Mouse (Mus musculus) ES-E14 (cell line): Measurements from ENCODE around the gene Ell3. TPM values are rescaled to one million over a fixed set of nuclear protein-coding genes. Genes with fewer than 3 reads are reported as not detected.
A peak's percentile ranks its signal among the peaks of the same experiment; 100 is the strongest.
"Not testable (repeated sequence)": the region's sequence is repeated elsewhere in the genome, so short reads cannot be mapped to it uniquely, and the experiment has no call there.

Source experiments
- DNase-seq: peaks from one replicate; pipeline ENCODE4 v3.0.0-alpha.2; 2013; ENCODE audit warnings: low read depth, low spot score
- H3K27ac ChIP-seq: 2 replicates; pipeline ENCODE4 v1.5.1; 2012; ENCODE audit warnings: low read depth, mild to moderate bottlenecking, low read length, moderate library complexity, mixed read lengths; ENCODE audit not compliant: poor library complexity, insufficient read depth, severe bottlenecking
- H3K36me3 ChIP-seq: 2 replicates; pipeline ENCODE4 v1.6.1; 2012; ENCODE audit warnings: mild to moderate bottlenecking, low read length, moderate library complexity, mixed read lengths; ENCODE audit not compliant: control insufficient read depth, poor library complexity, insufficient read depth, severe bottlenecking
- H3K4me1 ChIP-seq, 2 experiments: fragments of 150-350 bp in 1 of 2; sonication (generic) in 1 of 2; 2 replicates each; pipeline ENCODE4 v1.6.1; 2012; ENCODE audit warnings: low read length in 2 of 2, mild to moderate bottlenecking in 1 of 2, mixed read lengths in 1 of 2; ENCODE audit not compliant: control insufficient read depth in 2 of 2, insufficient read depth in 2 of 2, poor library complexity in 1 of 2
- H3K4me3 ChIP-seq, 2 experiments: fragments of 150-350 bp in 1 of 2; sonication (generic) in 1 of 2; 2 replicates each; pipeline ENCODE4 v1.5.1; 2012; ENCODE audit warnings: low read length in 2 of 2, low read depth in 1 of 2, mild to moderate bottlenecking in 1 of 2, mixed read lengths in 1 of 2; ENCODE audit not compliant: insufficient read depth in 1 of 2, poor library complexity in 1 of 2, severe bottlenecking in 1 of 2
- H3K9ac ChIP-seq: 2 replicates; pipeline ENCODE4 v1.6.1; 2012; ENCODE audit warnings: low read depth, mild to moderate bottlenecking, low read length, mixed read lengths; ENCODE audit not compliant: poor library complexity, insufficient read depth, severe bottlenecking
- H3K9me3 ChIP-seq: fragments of 150-350 bp; sonication (generic); 2 replicates; pipeline ENCODE4 v1.6.1; 2012; ENCODE audit warnings: low read depth, mild to moderate bottlenecking, low read length; ENCODE audit not compliant: control insufficient read depth, insufficient read depth
- CHD2 ChIP-seq: IDR thresholded peaks from 2 replicates; pipeline ENCODE4 v1.6.1; 2014; ENCODE audit warnings: mild to moderate bottlenecking, low read depth, low read length, inconsistent platforms
- HCFC1 ChIP-seq: IDR thresholded peaks from 2 replicates; pipeline ENCODE4 v1.6.1; 2012; ENCODE audit warnings: low read length, inconsistent platforms, borderline replicate concordance; ENCODE audit not compliant: insufficient read depth
- MAFK ChIP-seq: IDR thresholded peaks from 2 replicates; pipeline ENCODE4 v1.6.1; 2014; ENCODE audit warnings: mild to moderate bottlenecking, low read depth, low read length, inconsistent platforms; ENCODE audit not compliant: insufficient read depth
- ZC3H11A ChIP-seq: IDR thresholded peaks from 2 replicates; pipeline ENCODE4 v1.6.1; 2012; ENCODE audit warnings: low read depth, mild to moderate bottlenecking, inconsistent platforms, low read length, borderline replicate concordance
- ZNF384 ChIP-seq: IDR thresholded peaks from 2 replicates; pipeline ENCODE4 v1.6.1; 2012; ENCODE audit warnings: low read depth, low read length, inconsistent platforms
- in situ Hi-C, 2 experiments: fragments of 600-800 bp; cut with MboI; formaldehyde crosslinking; loops; one replicate each; pipeline ENCODE4 v1.15.1; 2025; ENCODE audit warnings: low sequenced_read_pairs in 2 of 2, inconsistent platforms in 1 of 2; ENCODE audit not compliant: unreplicated experiment in 2 of 2
- total RNA-seq: library from RNA; depleted of rRNA; stranded (reverse); fragments of 300-350 nt; gene quantifications from 2 replicates; pipeline ENCODE4 v1.2.3, GENCODE M21; 2012

Ell3 gene
- total RNA-seq, 1 experiment: 7.5 TPM

DNA sequence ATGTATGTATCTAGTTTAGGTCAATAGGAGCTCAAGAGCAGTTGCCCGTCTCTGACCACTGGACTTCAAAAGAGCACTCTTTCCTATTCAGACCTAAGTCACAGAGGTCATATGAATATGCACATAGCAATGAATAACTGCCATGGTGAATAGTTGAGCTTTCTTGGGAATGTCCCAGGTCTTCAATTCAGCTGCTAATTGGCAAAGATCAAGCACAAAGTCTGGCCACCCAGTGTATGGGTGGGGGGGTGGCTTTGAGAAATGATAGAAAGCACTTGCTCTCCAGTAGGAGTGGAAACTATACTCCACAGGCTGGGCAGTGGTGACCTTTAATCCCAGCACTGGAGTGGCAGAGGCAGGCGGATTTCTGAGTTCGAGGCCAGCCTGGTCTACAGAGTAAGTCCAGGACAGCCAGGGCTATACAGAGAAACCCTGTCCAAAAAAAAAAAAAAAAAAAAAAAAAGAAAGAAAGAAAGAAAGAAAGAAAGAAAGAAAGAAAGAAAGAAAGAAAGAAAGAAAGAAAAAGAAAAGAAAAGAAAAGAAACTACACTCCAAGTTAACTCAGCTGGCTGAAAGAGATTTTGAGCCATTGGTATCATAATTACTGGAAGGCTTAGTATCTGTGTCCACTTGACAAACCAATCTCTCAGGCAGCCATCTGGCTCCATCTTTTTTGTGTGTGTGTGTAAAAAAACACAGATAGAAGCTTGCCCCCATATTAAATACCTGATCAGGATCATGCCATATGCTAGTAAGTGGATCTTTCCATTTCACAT, 33.6 kb upstream of the Ell3 start:
- Histone ChIP-seq H3K4me1 (0 out of 4 replicates have a peak, but pooled peaks cover 0 to 2% of the 10 kb centered on the region in 2 experiments), H3K27ac (no peak overlapping the region), H3K4me3 (no peak overlapping the region), H3K36me3 (no peaks in the 10 kb centered on the region), H3K9me3 (no peaks in the 10 kb centered on the region), H3K9ac (no peak overlapping the region)
- no peak for TF ChIP-seq MAFK
- no peak for TF ChIP-seq ZNF384
- TF ChIP-seq ZC3H11A: no peak
- no peak for TF ChIP-seq HCFC1
- in situ Hi-C loops: no loop called here
- no peak for DNase-seq

DNA sequence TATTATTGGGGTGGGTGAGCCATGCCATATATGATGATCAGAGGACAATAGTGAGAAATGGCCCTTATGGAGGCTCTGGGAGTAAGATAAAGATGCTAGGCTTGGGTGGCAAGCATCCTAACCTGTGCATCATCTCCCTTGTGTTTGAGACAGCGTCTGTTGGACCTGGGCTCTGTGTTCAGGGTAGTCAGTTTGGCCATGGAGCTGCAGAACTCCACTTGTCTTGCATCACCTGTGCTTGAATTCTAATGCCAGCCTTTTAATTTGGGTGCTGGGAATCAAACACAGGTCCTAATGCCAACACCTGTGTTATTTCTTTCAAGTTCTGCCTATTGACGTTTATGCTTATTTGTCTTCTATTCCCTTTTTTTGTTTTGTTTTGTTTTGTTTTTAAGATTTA, 31.2 kb upstream of the Ell3 start:
- in situ Hi-C loops, H3K27ac ChIP-seq, DNase-seq, H3K36me3 ChIP-seq, H3K9ac ChIP-seq, H3K4me1 ChIP-seq, H3K4me3 ChIP-seq, H3K9me3 ChIP-seq: not testable (repeated sequence)

DNA sequence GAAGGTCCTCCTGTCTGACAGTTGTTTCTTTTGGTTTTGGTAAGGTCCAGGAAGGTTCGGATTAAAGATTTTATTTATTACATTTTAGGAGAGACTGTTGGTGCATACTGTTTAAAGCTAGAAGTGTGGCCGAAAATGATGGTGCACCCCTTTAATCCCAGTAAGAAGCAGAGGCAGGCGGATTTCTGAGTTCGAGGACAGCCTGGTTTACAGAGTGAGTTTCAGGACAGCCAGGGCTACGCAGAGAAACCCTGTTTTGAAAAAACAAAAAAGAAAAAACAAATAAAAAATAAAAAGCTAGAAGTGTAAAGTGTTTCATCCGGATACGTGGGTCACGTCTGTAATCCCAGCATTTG, 30.1 kb upstream of the Ell3 start:
- Histone ChIP-seq H3K9ac (no peak overlapping the region; the same call in 1 of the 2 replicates), H3K36me3 (peaks cover 2% of the 10 kb centered on the region), H3K4me1 (0 out of 4 replicates have a peak, but pooled peaks cover 0 to 2% of the 10 kb centered on the region in 2 experiments), H3K9me3 (no peaks in the 10 kb centered on the region), H3K4me3 (peak overlapping the region; percentile 63 to 90), H3K27ac (no peak overlapping the region)
- TF ChIP-seq ZNF384 (no peak), MAFK (no peak), ZC3H11A (no peak), HCFC1 (no peak), CHD2 (no peak)
- DNase-seq: no peak
- in situ Hi-C loops: no loop called here

DNA sequence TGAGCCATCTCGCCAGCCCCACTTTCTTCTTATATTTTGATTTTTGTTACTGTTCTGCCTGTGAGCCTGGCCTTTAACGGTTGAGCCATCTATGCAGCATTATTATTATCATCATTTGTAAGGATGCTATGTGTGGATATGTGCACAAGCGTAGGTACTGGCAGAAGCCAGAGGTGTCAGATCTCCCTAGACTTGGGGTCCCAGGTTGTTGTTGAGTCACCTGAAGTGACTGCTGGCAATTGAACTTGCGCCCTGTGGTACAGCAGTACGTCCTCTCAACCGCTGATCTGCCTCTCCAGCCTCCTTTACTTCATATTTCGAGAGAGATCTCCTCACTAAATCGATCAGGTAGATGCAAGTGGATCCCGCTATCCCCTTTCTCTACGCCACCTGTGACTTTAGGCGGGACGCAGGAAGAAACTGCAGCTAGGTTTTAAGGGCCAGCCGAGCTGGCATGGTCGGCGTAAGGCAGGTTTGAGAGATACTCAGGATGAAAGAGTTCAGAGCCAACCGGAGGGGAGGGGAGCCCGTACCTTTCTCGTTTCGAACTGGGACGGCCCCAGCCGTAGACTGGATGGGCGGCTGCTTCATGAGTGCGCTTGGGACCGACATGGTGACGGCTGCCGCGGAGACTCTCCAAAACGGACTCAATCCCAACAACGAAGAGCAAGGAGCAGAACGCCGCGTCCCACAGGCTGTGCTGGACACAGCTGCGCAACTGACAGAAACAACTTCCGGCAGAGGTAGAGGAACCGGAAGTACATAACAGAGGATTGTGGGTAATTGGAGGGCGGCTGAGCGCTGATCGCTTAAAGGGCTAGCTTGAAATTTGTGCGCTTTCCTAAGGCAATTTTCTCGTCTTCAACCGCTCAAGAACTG, 29.5 kb upstream of the Ell3 start, which contains the start of gene Mfap1b:
Mfap1b (minus strand) TSS at position 767 of the 879 bp plus-strand sequence.
- Histone ChIP-seq H3K9ac (peak within 1 kb of the TSS; percentile 82), H3K4me3 (peak within 1 kb of the TSS; percentile 69 to 90)
- TF ChIP-seq HCFC1: peak; percentile 60; the same call in 1 of the 2 replicates
- H3K4me1 ChIP-seq, H3K27ac ChIP-seq, H3K36me3 ChIP-seq, H3K9me3 ChIP-seq, in situ Hi-C loops: not testable (repeated sequence)
- peak; percentile 78 for DNase-seq

DNA sequence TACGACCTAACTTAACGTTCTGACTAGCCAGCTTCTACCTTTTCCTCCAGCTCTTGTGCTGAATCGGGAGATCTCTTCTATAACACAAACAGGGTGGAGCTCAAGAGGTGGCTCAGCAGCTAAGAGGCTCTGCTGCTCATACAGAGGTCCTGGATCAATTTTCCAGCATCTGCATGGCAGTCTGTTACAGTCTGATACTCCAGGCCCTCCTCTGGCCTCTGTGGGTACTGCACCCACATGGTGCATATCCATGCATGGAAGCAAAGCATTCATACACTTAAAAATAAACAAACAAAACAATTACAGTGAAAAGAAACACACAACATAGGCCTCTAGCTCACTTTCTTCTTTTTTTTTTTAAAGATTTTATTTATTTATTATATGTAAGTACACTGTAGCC, 28.7 kb upstream of the Ell3 start:
- in situ Hi-C loops, H3K36me3 ChIP-seq, DNase-seq, H3K27ac ChIP-seq, H3K9ac ChIP-seq, H3K9me3 ChIP-seq, H3K4me1 ChIP-seq, H3K4me3 ChIP-seq: not testable (repeated sequence)

DNA sequence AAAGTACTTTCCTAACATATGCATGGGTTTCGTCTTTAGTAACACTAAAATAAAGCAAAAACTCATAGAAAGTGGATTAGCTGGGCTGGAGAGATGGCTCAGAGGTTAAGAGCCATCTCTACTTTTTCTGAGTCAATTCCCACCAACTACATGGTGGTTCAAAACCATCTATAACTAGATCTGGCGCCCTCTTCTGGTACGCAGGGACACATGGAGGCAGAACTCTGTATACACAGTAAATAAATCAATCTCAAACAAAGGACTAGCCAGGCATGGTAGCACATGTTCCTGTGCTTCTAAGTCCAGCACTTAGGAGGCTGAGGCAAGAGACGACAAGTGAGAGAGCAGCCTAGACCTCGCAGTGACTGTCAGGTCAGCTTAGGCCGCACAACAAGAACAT, 24.9 kb upstream of the Ell3 start:
- in situ Hi-C loops, DNase-seq, H3K9me3 ChIP-seq, H3K9ac ChIP-seq, H3K4me1 ChIP-seq, H3K4me3 ChIP-seq, H3K36me3 ChIP-seq, H3K27ac ChIP-seq: not testable (repeated sequence)
